Mouse (Mus musculus) left cerebral cortex, adult 11 months (tissue): ENCODE measurements around the gene 4930507D05Rik.
"Not testable (repeated sequence)": the region's sequence is repeated elsewhere in the genome, so short reads cannot be mapped to it uniquely, and the experiment has no call there.

Experiments used
- DNase-seq: peaks from one replicate; pipeline ENCODE4 v3.0.0; 2022; ENCODE audit warnings: low spot score

Gene 4930507D05Rik

GRCm38 (mm10) chr10:62449364-62450279 is at the start of gene 4930507D05Rik, which contains the start of gene Supv3l1:
Gene 4930507D05Rik (plus strand): TSS chr10:62449489.
Gene Supv3l1 (minus strand): TSS chr10:62449738.
- peak; percentile 89 for DNase-seq

GRCm38 (mm10) chr10:62401641-62402111 is 47.6 kb upstream of the 4930507D05Rik start:
- DNase-seq: no peak

GRCm38 (mm10) chr10:62404901-62405300 is 44.4 kb upstream of the 4930507D05Rik start:
- no peak for DNase-seq

- DNase-seq: peak; percentile 25
Observed at GRCm38 (mm10) chr10:62410943-62411342, 38.3 kb upstream of the 4930507D05Rik start.

- no peak for DNase-seq
Observed at GRCm38 (mm10) chr10:62411431-62412410, 37.6 kb upstream of the 4930507D05Rik start.

GRCm38 (mm10) chr10:62412906-62413605 is 36.2 kb upstream of the 4930507D05Rik start:
- DNase-seq: no peak

- DNase-seq: no peak
Observed at GRCm38 (mm10) chr10:62413606-62413982, 35.7 kb upstream of the 4930507D05Rik start.

- DNase-seq: no peak
Observed at GRCm38 (mm10) chr10:62418831-62419356, 30.4 kb upstream of the 4930507D05Rik start.

GRCm38 (mm10) chr10:62419422-62419821 is 29.9 kb upstream of the 4930507D05Rik start:
- no peak for DNase-seq

- DNase-seq: no peak
Observed at GRCm38 (mm10) chr10:62420399-62420798, 28.9 kb upstream of the 4930507D05Rik start.

- no peak for DNase-seq
Observed at GRCm38 (mm10) chr10:62421127-62421526, 28.2 kb upstream of the 4930507D05Rik start.

GRCm38 (mm10) chr10:62422255-62422654 is 27.0 kb upstream of the 4930507D05Rik start, which contains the start of gene Hkdc1:
Gene Hkdc1 (minus strand): TSS chr10:62422491.
- DNase-seq: no peak

GRCm38 (mm10) chr10:62425081-62425871 is 24.0 kb upstream of the 4930507D05Rik start:
- no peak for DNase-seq

GRCm38 (mm10) chr10:62430427-62430826 is 18.9 kb upstream of the 4930507D05Rik start:
- DNase-seq: no peak

- no peak for DNase-seq
Observed at GRCm38 (mm10) chr10:62450280-62450640, 971 bp downstream of the 4930507D05Rik start.

GRCm38 (mm10) chr10:62452001-62452400 is 2.7 kb downstream of the 4930507D05Rik start:
- not testable (repeated sequence) for DNase-seq

- no peak for DNase-seq
Observed at GRCm38 (mm10) chr10:62461321-62461720, 12.0 kb downstream of the 4930507D05Rik start.

GRCm38 (mm10) chr10:62469736-62470135 is 20.4 kb downstream of the 4930507D05Rik start:
- no peak for DNase-seq

- no peak for DNase-seq
Observed at GRCm38 (mm10) chr10:62471105-62471504, 21.8 kb downstream of the 4930507D05Rik start.

GRCm38 (mm10) chr10:62474944-62475343 is 25.7 kb downstream of the 4930507D05Rik start:
- no peak for DNase-seq
